Mouse (Mus musculus) kidney, embryonic 15.5 days (tissue): Measurements from ENCODE around the gene Aoc1. TPM values are rescaled to one million over a fixed set of nuclear protein-coding genes. Genes with fewer than 3 reads are reported as not detected.
A peak's percentile ranks its signal among the peaks of the same experiment; 100 is the strongest.

Experiments
- ATAC-seq: fragments of 200-750 bp; cut with Nextera tagmentation; replicated peaks from 2 replicates; pipeline ENCODE4 v1.8.0; 2017; ENCODE audit warnings: moderate TSS enrichment; ENCODE audit not compliant: low FRiP score
- H3K27ac ChIP-seq: fragments of 300-500 bp; sonication (generic); 2 replicates; pipeline ENCODE4 v1.5.1; 2015; ENCODE audit warnings: mild to moderate bottlenecking, inconsistent platforms
- H3K27me3 ChIP-seq: fragments of 300-500 bp; sonication (generic); 2 replicates; pipeline ENCODE4 v1.6.1; 2015; ENCODE audit warnings: inconsistent platforms
- H3K36me3 ChIP-seq: fragments of 300-500 bp; sonication (generic); 2 replicates; pipeline ENCODE4 v1.6.1; 2015; ENCODE audit warnings: inconsistent platforms
- H3K4me1 ChIP-seq: fragments of 300-500 bp; sonication (generic); 2 replicates; pipeline ENCODE4 v1.6.1; 2015; ENCODE audit warnings: inconsistent platforms
- H3K4me2 ChIP-seq: fragments of 300-500 bp; sonication (generic); 2 replicates; pipeline ENCODE4 v1.6.1; 2015; ENCODE audit warnings: moderate library complexity, mild to moderate bottlenecking, inconsistent platforms
- H3K4me3 ChIP-seq: fragments of 300-500 bp; sonication (generic); replicated peaks from 2 replicates; pipeline ENCODE4 v1.5.1; 2015; ENCODE audit warnings: mild to moderate bottlenecking, inconsistent platforms
- H3K9ac ChIP-seq: fragments of 300-500 bp; sonication (generic); 2 replicates; pipeline ENCODE4 v1.6.1; 2015; ENCODE audit warnings: mild to moderate bottlenecking, inconsistent platforms
- H3K9me3 ChIP-seq: fragments of 300-500 bp; sonication (generic); replicated peaks from 2 replicates; pipeline ENCODE4 v1.6.1; 2016; ENCODE audit warnings: inconsistent platforms
- WGBS: fragments of 180-500 bp; shearing (Covaris S2); methylation state at CpG from one replicate; pipeline ENCODE4 v1.1.7; 2015; ENCODE audit warnings: mixed read lengths; 5-methylcytosine and 5-hydroxymethylcytosine counted together
- polyA plus RNA-seq: library from polyadenylated mRNA; unstranded; fragments of >200 nt; fragmentation: Nextera tagmentation; extraction: Ambion mirVana; gene quantifications from 2 replicates; pipeline ENCODE4 v1.2.1, GENCODE M21; 2015

Aoc1 gene
- polyA plus RNA-seq: 2.6 and 3.4 TPM in 2 replicates

DNA sequence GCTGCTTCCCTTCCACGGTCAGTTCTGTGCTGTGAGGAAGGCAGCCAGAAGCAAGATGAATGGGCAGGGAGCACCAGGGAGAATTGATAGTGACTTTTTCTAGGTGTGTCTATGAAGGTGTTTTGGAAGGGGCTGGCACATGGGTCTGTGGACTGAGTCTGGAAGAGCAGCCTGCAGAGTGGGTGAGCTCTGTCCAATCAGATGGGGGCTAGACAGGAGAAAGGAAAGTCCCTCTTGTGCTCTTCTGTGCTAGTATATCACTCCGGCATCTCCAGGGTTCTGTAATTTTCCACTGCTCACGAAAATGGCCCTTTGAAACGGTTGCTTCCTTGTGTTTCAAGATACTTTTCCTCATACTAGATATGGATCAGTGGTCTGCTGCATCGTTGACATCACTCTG is at the start of gene Aoc1:
Gene Aoc1 (plus strand): TSS at position 301 of the 400 bp plus-strand sequence.
- Histone ChIP-seq H3K27me3 (no peaks in the 10 kb centered on the region), H3K27ac (0 out of 2 replicates have a peak within 1 kb of the TSS, but pooled peaks have one; percentile 13), H3K4me2 (no peak within 1 kb of the TSS), H3K4me1 (no peaks in the 10 kb centered on the region; the same call in 1 of the 2 replicates), H3K9ac (no peak within 1 kb of the TSS), H3K36me3 (no peaks in the 10 kb centered on the region), H3K4me3 (no peak within 1 kb of the TSS), H3K9me3 (no peaks in the 10 kb centered on the region)
- ATAC-seq: no peak
- WGBS: 63% methylated on average over 5 of the region's 5 CpGs

DNA sequence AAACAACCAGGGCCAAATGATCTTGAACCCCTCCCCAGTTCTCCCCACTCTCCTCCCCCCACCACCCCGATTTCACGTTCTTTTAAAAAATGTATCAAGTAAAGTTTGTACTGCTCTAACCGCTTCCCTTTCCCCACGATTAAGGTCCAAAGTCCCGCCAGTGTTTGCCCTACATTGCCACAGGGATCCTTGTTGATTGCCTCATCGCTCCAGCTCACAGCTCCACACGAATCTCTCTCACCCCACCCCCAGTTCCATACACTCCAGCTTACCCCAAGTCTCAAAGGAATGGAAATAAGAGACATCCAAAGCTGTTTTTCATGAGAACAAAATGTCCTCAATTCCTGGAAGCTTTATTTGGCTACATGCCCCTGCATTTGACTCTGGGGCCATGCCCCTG is 47.7 kb upstream of the Aoc1 start:
- no peak for ATAC-seq
- Histone ChIP-seq H3K4me3 (no peak overlapping the region), H3K9me3 (no peaks in the 10 kb centered on the region), H3K9ac (no peak overlapping the region), H3K4me2 (no peak overlapping the region), H3K27ac (no peak overlapping the region), H3K4me1 (peaks cover 7% of the 10 kb centered on the region; the same call in 1 of the 2 replicates), H3K27me3 (0 out of 2 replicates have a peak, but pooled peaks cover 2% of the 10 kb centered on the region), H3K36me3 (no peaks in the 10 kb centered on the region)
- whole genome bisulfite sequencing: 64% methylated on average over 7 of the region's 7 CpGs

DNA sequence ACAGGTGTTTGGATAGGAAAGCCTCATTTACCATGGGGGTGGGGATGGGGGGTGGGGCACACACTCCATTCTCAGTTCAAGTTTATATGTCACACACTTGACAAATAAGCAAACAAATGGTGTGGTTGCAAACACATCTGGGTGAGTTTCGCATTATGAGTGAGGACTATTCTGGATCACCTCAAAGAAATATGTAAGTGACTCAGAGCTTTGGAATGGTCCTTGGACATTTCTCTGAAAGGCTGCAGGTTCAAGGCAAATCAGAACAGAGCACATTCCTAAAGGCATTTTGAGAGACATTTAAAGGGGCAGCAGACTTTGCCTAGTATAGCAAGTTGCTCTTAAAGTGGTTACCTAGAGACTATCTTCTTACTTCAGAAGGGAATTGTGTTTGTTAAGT is 43.7 kb upstream of the Aoc1 start:
- peaks cover 22% of the 10 kb centered on the region for H3K36me3 ChIP-seq
- no peak overlapping the region for H3K4me2 ChIP-seq
- H3K4me3 ChIP-seq: no peak overlapping the region
- no peak overlapping the region for H3K27ac ChIP-seq
- WGBS: 78% methylated on average over 1 of the region's 1 CpGs
- ATAC-seq: no peak
- H3K9me3 ChIP-seq: no peaks in the 10 kb centered on the region
- 0 out of 2 replicates have a peak, but pooled peaks cover 2% of the 10 kb centered on the region for H3K27me3 ChIP-seq
- H3K4me1 ChIP-seq: peaks cover 8% of the 10 kb centered on the region
- H3K9ac ChIP-seq: no peak overlapping the region

DNA sequence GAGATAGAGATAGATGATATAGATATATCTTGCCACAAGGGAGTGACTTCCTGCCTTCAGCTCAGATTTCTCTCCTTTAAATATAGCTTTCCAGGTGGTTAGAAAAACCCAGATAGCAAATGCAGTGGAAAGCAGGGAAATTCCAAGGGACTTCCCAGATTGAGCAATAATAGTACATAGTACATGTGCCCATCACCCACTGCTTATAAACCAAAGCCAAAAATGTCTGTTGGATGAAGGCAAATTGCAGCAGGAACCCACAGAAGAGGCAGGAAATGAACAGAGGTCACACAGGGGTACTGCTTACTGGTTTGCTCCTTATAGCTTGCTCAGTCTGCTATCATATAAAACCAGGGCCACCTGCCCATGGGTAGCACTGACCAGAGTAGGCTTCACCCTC is 43.0 kb upstream of the Aoc1 start:
- H3K9me3 ChIP-seq: no peaks in the 10 kb centered on the region
- H3K27me3 ChIP-seq: 0 out of 2 replicates have a peak, but pooled peaks cover 2% of the 10 kb centered on the region
- no peak overlapping the region for H3K4me3 ChIP-seq
- H3K36me3 ChIP-seq: peaks cover 29% of the 10 kb centered on the region
- H3K4me2 ChIP-seq: no peak overlapping the region
- H3K4me1 ChIP-seq: peaks cover 8% of the 10 kb centered on the region
- ATAC-seq: no peak
- no peak overlapping the region for H3K9ac ChIP-seq
- H3K27ac ChIP-seq: no peak overlapping the region

DNA sequence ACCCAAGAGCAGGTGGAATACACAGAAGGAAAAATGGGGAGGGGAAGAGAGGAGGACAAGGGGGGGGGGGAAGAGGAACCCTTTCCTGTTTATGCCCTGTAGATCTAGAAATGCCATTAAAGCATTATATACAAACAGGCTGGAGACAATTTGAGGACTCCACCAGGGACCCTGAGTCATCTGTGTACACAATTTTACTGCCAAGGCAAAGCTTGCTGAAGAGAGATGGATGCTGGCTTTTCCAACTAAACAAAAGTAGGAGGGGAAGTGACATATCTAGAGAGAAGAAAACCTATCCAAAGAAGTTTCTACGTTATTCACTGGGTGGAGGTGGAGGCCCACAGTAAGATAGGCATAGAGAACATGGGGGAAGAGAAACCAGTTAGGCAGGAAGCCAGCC is 42.5 kb upstream of the Aoc1 start:
- no peaks in the 10 kb centered on the region for H3K9me3 ChIP-seq
- H3K27me3 ChIP-seq: 0 out of 2 replicates have a peak, but pooled peaks cover 2% of the 10 kb centered on the region
- peaks cover 8% of the 10 kb centered on the region for H3K4me1 ChIP-seq
- H3K4me2 ChIP-seq: no peak overlapping the region
- H3K9ac ChIP-seq: no peak overlapping the region
- H3K4me3 ChIP-seq: no peak overlapping the region
- peaks cover 35% of the 10 kb centered on the region for H3K36me3 ChIP-seq
- no peak for ATAC-seq
- WGBS: 47% methylated on average over 1 of the region's 1 CpGs
- no peak overlapping the region for H3K27ac ChIP-seq

DNA sequence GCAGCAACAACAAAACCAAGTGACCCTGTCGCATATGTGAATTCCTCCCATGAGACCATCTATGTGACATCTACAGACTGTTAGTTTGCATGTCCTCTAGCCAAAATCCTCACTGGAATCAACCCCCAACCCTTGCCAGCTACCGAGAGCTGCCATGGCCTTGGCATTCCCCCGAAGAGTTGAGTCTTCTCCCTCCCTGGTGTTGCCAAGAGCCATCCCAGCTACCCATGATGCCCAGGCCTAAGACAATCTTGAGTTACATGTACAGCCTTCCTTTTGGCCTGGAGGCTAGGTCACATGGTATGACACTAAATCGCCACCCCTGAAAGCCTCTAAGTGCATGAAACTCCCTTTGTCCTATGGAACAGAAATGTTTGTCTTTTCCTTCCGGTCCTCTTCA is 41.6 kb upstream of the Aoc1 start:
- no peak overlapping the region for H3K4me3 ChIP-seq
- peaks cover 8% of the 10 kb centered on the region for H3K4me1 ChIP-seq
- no peak for ATAC-seq
- H3K4me2 ChIP-seq: no peak overlapping the region
- H3K27me3 ChIP-seq: 0 out of 2 replicates have a peak, but pooled peaks cover 2% of the 10 kb centered on the region
- H3K9ac ChIP-seq: no peak overlapping the region
- no peaks in the 10 kb centered on the region for H3K9me3 ChIP-seq
- peaks cover 44% of the 10 kb centered on the region for H3K36me3 ChIP-seq
- WGBS: 81% methylated on average over 5 of the region's 5 CpGs
- H3K27ac ChIP-seq: no peak overlapping the region

DNA sequence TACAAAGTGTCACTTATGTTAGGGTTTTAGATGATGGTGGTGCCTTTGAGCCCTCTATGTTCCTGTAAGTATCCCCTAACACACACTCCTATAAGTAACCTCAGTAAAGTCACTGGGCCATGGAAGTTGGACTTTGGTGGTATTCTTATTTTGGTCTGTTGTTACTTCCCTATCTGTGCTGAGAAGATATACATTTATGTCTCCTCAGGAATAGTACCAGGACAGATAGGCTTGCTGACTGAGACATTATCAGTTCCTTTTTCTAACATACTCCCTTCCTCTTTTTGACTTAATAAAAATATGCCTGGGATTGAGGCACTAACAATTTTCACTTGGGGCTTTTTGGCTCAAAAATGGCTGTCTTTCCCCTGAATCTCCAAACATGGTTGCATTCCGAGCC is 40.3 kb upstream of the Aoc1 start:
- Histone ChIP-seq H3K9me3 (no peaks in the 10 kb centered on the region), H3K9ac (no peak overlapping the region), H3K4me1 (peaks cover 8% of the 10 kb centered on the region), H3K27ac (no peak overlapping the region), H3K27me3 (0 out of 2 replicates have a peak, but pooled peaks cover 2% of the 10 kb centered on the region), H3K4me2 (no peak overlapping the region), H3K36me3 (peaks cover 57% of the 10 kb centered on the region), H3K4me3 (no peak overlapping the region)
- ATAC-seq: no peak
- 86% methylated on average over 1 of the region's 1 CpGs for WGBS

DNA sequence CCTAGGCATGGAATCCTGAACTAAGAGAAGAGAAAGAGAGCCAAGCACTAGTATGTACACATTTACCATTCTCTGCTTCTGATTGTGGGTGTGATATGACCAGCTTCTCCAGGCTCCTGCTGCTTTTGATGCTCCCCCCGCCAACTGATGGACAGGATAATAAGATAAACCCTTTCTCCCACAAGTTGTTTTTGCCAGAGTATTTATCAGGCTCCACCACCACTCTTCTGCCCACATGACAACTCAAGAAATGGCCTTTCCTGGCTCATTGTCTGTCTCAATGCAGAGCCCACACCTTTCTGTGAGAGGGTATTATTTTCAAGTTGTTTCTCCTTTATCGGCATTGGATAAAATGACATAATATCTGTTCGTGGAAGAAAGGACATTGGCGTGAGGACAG is 39.2 kb upstream of the Aoc1 start:
- H3K27ac ChIP-seq: no peak overlapping the region
- H3K9ac ChIP-seq: no peak overlapping the region
- peaks cover 15% of the 10 kb centered on the region for H3K4me1 ChIP-seq
- ATAC-seq: no peak
- H3K36me3 ChIP-seq: peaks cover 68% of the 10 kb centered on the region
- WGBS: 93% methylated on average over 4 of the region's 4 CpGs
- no peaks in the 10 kb centered on the region for H3K27me3 ChIP-seq
- H3K9me3 ChIP-seq: no peaks in the 10 kb centered on the region
- no peak overlapping the region for H3K4me2 ChIP-seq
- H3K4me3 ChIP-seq: no peak overlapping the region

DNA sequence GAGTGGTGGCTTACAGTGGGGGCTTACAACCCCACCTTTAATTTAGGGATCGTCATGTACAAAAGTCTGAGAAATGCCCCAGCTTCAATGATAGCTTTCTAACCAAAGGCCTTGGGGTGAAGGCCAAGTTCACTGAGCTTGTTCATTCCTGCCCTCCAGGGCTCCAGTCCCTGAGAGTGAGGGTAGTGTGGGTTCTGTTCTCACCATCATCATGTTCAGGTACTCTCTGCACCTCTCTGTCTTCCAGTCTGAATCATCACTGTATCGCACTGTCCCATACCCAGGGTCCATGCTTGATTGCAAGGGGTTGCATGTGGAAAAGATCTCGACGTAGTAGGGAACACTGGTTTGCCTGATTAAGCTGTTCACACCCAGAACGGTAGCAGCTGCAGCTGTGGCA is 37.5 kb upstream of the Aoc1 start:
- Histone ChIP-seq H3K9me3 (no peaks in the 10 kb centered on the region), H3K27me3 (no peaks in the 10 kb centered on the region), H3K4me3 (no peak overlapping the region), H3K36me3 (peaks cover 68% of the 10 kb centered on the region), H3K4me2 (no peak overlapping the region), H3K9ac (no peak overlapping the region), H3K4me1 (peaks cover 26% of the 10 kb centered on the region), H3K27ac (no peak overlapping the region)
- WGBS: 83% methylated on average over 5 of the region's 5 CpGs
- ATAC-seq: no peak

DNA sequence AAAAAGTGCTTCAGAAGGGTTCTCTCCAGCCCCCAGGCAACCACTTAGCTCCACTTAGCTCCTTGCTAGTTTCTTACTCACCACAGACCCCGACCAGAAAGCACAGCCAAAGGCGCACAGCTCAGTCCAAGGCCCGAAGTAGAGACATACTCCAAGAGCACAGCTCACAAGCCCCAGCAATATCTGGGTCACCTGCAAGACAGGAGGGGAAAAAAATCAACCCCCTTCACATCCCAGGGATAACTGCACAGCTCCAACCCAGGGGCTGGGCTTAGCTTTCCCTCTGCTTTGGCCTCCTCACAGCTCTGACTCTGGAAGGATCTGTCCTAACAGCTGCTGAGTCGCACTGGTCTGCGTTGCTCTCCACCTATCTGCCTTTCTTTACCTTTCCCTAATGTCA is 36.5 kb upstream of the Aoc1 start:
- Histone ChIP-seq H3K36me3 (peaks cover 68% of the 10 kb centered on the region), H3K9me3 (no peaks in the 10 kb centered on the region), H3K9ac (no peak overlapping the region), H3K27me3 (no peaks in the 10 kb centered on the region), H3K4me3 (no peak overlapping the region), H3K4me1 (peaks cover 28% of the 10 kb centered on the region), H3K4me2 (no peak overlapping the region), H3K27ac (no peak overlapping the region)
- WGBS: 92% methylated on average over 5 of the region's 5 CpGs
- ATAC-seq: no peak

DNA sequence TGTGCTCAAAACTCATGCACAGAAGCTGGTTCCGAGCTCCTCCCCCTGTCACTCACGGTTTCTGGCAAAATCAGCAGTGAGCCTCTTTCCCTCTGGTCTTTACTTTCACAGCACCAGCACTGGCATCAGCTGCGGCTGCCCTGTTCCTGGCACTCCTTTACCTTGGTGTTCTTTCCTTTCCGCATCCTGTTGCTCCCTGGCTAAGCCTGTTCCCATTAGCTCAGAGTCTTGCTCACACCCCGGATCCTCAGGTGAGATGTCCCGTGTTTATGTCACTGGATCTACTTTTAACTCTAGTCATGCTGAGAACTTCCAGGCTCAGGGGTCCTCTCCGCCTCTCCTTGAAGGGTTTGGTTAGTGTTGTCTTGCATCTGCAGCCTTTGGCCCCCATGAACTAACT is 35.2 kb upstream of the Aoc1 start:
- no peak overlapping the region for H3K4me3 ChIP-seq
- no peak overlapping the region for H3K9ac ChIP-seq
- WGBS: 84% methylated on average over 7 of the region's 7 CpGs
- peaks cover 41% of the 10 kb centered on the region for H3K4me1 ChIP-seq
- peaks cover 62% of the 10 kb centered on the region for H3K36me3 ChIP-seq
- no peak overlapping the region for H3K4me2 ChIP-seq
- no peaks in the 10 kb centered on the region for H3K9me3 ChIP-seq
- no peaks in the 10 kb centered on the region for H3K27me3 ChIP-seq
- no peak overlapping the region for H3K27ac ChIP-seq
- no peak for ATAC-seq

DNA sequence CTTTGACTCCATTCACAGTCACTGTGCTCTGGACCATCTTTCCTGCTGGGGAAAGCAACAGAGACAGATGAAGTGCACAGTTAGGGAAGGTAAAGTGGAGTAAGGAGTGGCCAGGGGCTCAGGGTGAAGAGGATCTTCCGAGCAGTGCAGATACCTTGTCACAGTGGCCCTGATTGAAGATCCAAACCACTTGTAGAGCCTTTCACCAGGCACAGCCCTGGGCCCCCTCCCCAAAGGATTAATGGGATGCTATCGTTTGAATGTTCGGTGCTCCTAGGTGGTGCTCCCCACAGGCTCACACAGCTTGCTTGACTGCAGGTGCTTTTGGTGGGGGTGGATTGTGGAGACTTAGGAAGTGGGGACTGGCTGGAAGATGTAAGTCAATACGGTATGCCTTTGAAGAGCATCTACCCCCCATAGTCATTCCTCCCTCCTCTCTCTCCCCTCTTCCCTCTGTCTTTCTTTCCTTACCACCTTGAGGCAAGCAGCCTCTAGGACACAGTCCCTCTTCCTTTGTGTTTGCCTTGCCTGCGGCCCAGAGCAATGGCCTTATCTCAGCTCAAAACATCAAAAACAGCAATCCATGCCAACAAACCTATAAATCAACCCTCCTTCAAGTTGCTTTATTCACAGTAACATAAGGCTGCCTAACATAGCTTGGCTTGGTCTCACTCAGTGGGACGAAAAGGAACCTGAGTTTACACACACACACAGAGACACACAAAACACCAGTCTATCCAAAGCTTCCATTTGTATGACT is 34.2 kb upstream of the Aoc1 start:
- peaks cover 62% of the 10 kb centered on the region for H3K36me3 ChIP-seq
- H3K27me3 ChIP-seq: no peaks in the 10 kb centered on the region
- peaks cover 46% of the 10 kb centered on the region for H3K4me1 ChIP-seq
- H3K4me2 ChIP-seq: peak overlapping the region; percentile 78
- no peaks in the 10 kb centered on the region for H3K9me3 ChIP-seq
- no peak for ATAC-seq
- H3K9ac ChIP-seq: no peak overlapping the region
- H3K27ac ChIP-seq: no peak overlapping the region
- H3K4me3 ChIP-seq: 0 out of 2 replicates have a peak overlapping the region, but pooled peaks have one; percentile 57
- WGBS: 68% methylated on average over 6 of the region's 6 CpGs
